Mouse (Mus musculus) left cerebral cortex, postnatal 36 days (tissue): Measurements from ENCODE around the gene Gm11639. TPM values are rescaled to one million over a fixed set of nuclear protein-coding genes. Genes with fewer than 3 reads are reported as not detected.

Experiments used
- DNase-seq, 2 experiments: peaks; one replicate each; pipeline ENCODE4 v3.0.0; 2021 to 2022; ENCODE audit warnings: low spot score in 2 of 2, mixed read lengths in 1 of 2
- intact Hi-C: fragments of 180-260 bp; cut with DNase I; formaldehyde crosslinking; loops from one replicate; pipeline ENCODE4 v1.15.1; 2025
- total RNA-seq, 2 experiments: library from RNA; stranded (reverse); gene quantifications; 2 replicates each; pipeline ENCODE4 v1.2.3; 2021

Gm11639 gene
- total RNA-seq, 2 experiments from 2014 or later: 0.49 to 0.91 TPM

DNA sequence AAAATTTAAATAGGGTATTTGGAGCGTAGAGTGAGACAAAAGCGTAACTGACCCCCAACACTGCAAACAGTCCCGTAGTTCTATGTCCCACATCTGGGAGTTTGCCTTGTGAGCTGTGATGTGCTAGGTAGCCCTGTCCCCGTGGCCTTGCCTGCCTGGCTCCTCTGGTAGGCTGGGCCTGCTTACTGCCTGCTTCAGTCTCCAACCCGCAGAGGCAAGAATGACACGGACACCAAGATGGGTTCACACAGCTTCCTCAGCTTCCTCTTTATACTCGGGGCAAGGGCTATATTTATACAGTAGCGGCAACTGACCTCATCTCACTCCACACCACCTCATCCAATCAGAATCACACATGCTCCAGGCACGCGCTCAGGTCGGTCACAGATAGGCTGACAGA lies 10.7 kb upstream of the Gm11639 start:
- DNase-seq: no peak
- intact Hi-C loops: no loop called here

DNA sequence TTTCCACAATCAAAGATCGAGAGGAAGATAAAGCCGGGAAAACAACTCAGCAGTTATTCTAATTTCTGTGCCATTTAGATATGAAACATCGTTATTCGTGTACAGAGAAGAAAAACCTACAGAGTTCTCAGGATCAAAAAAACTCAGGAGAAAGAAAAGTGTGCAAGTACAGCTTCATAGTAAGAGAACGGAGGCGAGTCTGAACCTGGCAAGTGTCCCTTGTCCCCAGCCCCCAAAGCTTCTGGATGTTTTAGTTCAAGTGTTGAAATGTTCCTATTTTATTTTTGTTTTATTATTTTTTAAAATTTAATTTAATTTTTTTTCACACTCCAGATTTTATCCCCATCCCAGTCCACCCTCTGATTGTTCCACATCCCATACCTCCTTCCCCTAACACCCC lies 7.7 kb downstream of the Gm11639 start:
- intact Hi-C loops: no loop called here
- DNase-seq: peak; percentile 26 to 61

DNA sequence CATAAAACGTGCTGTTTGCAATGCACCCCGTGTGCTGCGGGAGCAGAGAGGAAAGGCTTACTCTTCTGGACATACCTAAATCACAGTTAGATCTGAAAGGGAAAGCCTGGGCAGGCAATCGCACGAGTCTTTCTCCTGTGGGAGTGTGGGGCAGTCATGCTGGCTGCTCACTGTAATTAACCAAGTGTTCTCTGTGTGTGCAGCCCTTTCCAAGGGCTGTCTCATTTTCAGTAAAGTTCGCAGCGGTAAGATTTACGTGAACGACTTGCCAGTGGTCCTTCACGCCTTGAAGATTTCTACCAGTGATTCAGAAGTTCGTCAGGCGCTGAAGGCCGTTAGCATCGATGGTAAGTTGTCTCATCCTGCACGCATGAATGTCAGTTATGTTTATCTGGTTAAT lies 18.6 kb downstream of the Gm11639 start:
- DNase-seq: no peak
- intact Hi-C loops: no loop called here

DNA sequence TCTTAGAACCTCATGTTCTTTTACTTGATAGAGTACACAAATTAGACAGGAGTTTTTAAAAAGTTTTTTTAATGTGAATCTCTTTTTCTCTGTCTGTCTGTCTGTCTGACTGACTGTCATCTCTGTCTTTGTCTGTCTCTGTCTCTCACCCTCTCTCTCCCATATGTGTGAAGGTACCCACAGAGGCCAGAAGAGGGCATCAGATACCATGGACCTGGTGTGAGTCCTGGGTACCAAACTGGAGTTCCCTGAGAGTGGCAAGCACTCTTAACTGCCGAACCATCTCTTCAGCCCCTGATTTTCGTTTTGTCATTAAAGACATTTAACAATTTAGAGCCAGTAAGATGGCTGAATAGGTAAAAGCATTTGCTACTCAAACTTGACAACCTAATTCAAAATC lies 21.6 kb downstream of the Gm11639 start:
- intact Hi-C loops: no loop called here
- DNase-seq: no peak

DNA sequence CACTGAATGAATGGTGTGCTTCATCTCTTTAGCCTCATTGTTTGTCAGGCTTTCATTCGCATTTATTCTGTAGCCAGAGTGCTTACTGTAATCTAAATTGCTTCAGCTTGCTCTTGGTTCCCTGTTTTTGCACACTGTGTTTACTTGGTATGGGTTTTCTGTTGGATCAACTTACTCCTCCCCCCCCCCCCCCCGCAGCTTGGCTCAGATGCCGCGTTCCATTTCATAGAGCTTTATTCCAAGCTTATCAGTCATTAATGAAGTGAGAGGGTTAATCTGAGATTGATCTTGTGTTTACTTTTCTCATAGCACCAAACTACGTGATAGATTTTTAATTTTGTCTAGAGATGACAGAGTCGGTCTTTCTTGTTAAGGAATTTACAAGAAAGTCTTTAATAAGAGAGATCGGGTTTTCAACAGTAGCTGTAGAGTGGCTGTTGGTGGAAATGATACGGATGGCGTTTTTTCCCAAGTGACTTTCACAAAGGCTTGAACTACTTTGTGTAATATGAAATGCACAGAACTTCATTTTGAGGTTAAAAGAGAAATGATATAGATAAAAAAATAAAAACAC lies 59.6 kb downstream of the Gm11639 start:
- no peak for DNase-seq
- intact Hi-C loops: no loop called here

DNA sequence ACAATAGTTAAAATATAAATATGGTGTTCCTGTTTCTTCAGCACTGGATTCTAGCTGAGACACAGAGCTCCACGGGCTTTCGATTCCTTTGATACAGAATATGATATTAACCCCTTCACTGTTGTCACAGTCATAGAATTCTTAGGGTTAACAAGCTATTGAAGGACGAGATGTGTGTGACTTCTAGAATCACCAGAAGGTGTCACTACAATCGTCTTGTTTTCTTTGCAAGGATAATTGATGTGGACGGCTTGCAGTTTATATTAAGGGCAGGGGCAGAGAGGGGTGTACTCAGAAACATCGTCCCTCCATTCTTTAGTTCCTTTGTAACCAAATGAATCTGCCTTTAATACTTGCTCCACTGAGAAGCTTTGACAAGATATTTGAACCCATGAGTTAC lies 80.3 kb downstream of the Gm11639 start:
- DNase-seq: no peak

DNA sequence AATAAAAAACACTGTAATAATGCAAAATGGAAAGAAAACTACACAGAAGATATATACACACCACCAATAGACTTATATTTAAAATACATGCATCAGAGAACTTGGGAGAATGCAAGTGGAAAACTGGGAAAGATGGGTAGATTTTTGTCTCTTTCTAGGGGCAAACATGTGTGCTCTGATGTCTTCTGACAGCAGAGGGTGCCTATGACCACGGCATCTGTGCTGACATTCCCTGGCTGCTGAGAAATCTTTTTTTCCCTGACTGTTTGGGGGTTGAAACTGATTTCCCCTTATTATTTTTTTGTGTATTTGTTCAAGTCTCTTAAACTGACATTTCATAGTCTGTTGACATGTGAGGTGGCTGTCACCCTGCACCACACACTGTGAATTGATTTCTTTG lies 81.6 kb downstream of the Gm11639 start:
- intact Hi-C loops: loop anchor here (5.0 to 10.0 kb wide), 2 partner anchors 172 to 355 kb away; no protein-coding TSS in a partner anchor
- no peak for DNase-seq

More for the DNA sequence above, 80.3 kb downstream of the Gm11639 start:
- intact Hi-C loops: loop anchor here (5.0 to 10.0 kb wide), 2 partner anchors 171 to 357 kb away; no protein-coding TSS in a partner anchor

DNA sequence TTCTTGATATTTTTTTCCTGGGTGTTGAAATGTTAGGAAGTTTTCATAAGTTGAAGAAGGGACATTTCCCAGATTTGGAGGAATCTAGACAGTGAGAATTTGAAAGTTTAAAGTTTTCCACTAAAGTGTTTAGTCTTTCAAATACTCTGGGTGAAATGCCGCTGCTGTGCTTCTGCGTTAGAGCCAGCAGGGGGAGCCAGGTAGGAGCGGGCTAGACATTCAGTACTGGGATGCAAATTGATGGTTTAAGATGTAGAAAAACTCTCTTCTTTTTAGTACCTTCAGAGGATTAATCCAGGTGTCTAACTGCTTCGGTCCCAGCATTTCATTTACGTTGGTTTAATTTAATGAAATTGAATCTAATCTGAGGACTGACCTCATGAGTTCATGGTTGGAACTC lies 82.6 kb downstream of the Gm11639 start:
- intact Hi-C loops: loop anchor here (5.0 to 10.0 kb wide), 2 partner anchors 173 to 354 kb away; no protein-coding TSS in a partner anchor
- peak; percentile 6 to 15 for DNase-seq

DNA sequence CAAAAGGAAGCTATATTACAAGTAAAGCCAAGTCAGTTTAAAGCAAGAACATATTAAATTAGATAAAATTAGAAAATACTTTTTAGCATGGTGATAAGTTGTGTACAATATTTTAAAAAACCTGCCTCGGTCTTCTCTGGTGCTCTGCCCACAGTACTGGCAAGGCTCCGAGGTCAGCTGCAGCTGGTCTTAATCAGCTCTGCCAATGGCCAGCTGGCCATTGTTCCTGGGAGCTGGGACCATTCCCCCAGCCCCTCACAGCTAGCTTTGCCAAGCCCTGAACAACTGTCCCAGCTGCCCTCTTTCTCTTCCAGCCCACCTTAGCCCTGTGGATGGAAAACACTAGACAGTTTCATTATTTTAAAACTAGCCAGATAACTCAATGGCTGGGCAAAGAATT lies 93.3 kb downstream of the Gm11639 start:
- DNase-seq: no peak
- intact Hi-C loops: no loop called here

DNA sequence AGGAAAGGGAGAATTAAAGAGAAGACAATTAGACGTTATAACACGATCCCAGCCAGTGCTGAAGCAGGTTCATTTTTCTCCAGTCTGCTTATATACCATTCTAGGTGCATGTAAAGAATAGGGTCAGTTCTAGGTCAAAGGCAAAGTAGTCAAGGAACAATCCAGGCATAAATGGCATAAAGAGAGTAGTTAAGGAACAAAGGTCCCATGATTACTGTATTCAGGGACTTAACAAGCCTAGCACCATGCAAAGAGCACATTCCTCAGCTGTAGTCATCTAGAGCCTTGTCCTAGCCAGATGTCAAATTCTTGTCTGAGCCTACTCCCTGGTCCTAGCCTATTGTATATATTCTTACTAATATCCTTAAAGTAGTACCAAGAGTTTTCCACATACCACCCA lies 259.2 kb downstream of the Gm11639 start:
- no peak for DNase-seq
- intact Hi-C loops: no loop called here

DNA sequence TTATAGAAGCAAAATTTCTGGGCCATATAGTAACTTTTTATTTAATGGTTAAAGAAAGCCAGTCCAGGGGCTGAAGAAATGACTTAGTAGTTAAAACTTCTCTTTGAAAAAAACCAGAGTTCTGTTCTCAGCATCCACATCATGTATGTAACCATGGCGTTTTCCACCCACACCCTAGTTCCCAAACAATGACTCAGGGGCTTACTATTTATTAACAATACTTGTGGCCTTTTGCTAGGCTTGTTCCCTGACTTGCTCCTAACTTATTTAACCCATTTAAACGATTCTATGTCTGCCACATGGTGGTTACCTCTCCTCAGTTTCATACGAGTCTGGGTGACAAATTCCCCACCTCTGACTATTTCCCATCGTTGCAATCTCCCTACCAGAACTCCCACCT lies 266.8 kb downstream of the Gm11639 start:
- no peak for DNase-seq
- intact Hi-C loops: no loop called here

DNA sequence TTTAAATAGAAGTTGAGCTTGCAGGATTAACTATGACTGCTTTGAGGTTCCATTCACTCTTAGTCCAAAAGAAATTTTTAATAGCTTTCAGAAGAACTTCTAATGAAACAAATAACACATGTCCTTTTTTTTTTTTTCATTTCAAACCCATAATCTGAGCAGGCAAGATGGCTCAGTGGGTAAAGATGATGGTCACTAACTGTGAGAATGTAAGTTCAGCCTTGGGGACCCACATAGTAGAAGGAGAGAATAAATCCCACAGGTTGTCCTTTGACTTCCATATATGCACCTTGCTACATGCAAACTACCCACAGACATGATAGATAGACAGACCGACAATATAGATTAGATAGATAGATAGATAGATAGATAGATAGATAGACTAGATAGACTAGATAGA lies 282.4 kb downstream of the Gm11639 start:
- intact Hi-C loops: no loop called here
- DNase-seq: no peak

DNA sequence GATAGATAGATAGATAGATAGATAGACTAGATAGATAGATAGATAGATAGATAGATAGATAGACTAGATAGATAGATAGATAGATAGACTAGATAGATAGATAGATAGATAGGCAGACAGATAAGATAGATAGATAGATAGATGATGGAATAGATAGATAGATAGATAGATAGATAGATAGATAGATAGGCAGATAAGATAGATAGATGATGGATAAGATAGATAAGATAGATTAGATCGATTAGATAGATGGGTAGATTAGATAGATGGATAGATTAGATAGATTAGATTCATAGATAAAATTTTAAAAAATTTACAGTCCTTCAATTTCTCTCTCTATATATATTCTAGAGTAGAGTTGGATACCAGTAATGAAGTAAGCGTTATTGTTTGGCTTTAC lies 282.9 kb downstream of the Gm11639 start:
- DNase-seq: no peak
- intact Hi-C loops: no loop called here

DNA sequence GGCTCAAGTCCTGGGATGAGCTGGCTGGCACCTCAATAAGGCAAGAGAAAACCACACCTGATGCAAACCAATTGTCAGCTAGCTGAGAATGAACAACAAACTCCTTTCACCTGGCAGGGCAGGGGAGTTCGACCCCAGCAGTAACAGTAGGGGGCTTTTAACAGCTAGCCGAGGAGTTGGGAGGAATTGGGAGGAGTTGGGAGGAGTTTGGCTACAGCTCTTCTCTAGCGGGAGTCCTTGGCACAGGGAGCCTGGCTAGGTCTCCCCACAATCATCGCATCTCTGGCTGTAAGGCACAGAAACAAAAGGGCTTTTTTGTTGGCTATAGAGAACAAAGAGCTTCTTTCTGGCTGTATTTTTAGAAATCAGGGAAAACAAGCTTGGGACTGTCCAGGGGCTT lies 285.8 kb downstream of the Gm11639 start:
- DNase-seq: no peak
- intact Hi-C loops: no loop called here

DNA sequence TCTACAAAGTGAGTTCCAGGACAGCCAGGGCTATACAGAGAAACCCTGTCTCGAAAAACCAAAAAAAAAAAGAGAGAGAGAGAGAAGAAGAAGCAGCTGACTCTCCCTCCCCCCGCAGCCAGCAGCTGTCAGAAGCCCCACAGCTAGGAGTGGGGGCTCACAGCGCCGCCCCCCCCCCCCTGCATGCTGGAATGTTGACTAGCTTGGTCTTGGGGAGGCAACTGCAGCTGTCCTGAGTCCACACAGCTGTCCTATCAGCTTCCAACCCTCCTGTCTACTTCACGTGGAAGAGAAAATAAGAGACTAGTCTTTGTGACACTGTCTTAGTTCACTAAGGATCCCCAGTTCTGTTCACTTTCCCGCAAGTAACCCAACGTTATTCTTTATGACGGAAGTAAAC lies 287.0 kb downstream of the Gm11639 start:
- intact Hi-C loops: no loop called here
- no peak for DNase-seq

DNA sequence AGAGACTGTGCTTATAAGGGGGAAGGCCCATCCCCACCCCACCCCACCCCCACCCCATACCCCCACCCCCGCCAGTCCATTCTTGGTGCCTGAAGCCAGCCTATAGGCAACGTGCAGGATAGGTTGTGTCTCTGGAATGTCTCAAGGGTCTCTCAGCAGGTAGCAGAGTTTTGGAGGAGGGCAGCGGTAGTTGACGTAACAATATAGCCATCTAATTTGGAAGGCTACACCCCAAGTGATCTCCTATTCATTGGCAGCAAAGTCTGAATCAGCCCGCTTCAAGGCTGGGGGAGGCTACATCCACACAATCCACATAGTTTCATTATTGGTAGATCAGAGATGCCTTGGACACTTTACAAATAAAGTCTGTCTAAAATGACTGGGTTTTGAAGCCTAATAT lies 292.5 kb downstream of the Gm11639 start:
- intact Hi-C loops: no loop called here
- no peak for DNase-seq

DNA sequence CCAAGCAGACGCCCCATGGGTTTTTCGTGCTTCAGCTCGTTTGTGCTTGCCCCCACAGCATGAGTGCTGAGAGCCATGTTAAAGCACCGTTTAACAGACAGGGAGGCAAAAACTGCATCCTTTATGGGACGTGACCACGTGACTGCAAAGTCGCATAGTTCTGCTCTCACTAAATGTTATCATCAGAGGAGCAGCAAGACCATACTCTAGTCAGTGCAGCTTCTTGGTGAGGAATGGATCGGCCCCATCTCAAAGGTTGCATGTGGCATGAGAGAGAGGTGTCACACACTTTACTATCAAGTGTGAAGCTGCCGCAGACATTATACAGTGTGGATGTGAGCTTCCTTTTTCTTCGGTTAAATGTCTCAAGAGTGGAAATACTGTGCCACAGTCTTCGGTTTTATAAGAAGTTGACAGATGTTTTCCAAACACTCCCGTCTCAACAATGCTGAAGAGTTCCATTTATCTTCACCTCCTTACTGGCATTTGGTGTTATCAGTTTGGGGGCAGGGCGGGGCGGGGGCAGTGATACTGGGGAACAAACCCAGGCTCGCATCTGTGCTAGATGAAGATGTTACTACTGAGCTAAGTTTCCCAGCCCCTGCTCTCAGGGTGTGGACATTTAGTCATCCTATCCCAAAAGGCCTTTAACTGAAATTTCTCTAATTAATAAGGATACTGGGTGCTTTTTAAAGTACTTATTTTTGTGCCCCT lies 296.0 kb downstream of the Gm11639 start:
- DNase-seq: no peak
- intact Hi-C loops: no loop called here

DNA sequence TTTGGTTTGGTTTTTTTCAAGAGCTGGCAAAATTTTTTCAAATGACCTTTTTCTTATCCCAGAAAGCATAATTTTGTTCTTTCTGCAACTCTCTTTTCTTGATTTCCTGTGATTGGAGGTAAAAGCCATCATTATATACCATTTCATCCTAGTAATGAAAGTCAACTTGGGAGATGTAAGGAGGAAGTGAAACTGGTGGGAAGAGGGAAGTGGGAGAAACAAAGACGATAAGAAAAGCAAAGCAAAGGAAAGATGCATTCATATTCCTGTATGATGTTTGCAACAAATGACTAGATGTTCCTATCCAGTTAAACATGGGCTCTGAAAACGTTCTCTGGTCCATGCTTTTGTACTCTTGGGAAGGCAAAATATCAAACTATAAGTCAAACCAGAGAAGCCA lies 323.7 kb downstream of the Gm11639 start:
- no peak for DNase-seq
- intact Hi-C loops: no loop called here

DNA sequence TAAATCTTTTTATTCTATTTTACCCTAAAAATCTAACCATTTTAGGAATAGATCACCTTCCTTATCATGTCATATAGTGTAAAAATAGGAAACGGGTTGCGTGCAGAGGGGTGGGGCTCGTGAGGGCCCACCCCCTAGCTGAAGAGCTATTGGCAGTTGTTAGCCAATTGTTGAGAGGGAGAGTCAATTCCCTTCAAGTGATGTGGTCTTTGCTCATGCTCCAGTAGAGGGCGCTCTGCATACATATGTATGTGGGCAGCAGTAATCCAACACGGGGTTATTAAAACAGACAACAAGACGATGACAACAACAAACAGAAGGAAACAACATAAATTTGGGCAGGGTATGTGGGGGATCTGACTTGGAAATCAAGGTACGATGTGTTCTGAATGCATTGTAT lies 335.6 kb downstream of the Gm11639 start:
- intact Hi-C loops: no loop called here
- DNase-seq: no peak

DNA sequence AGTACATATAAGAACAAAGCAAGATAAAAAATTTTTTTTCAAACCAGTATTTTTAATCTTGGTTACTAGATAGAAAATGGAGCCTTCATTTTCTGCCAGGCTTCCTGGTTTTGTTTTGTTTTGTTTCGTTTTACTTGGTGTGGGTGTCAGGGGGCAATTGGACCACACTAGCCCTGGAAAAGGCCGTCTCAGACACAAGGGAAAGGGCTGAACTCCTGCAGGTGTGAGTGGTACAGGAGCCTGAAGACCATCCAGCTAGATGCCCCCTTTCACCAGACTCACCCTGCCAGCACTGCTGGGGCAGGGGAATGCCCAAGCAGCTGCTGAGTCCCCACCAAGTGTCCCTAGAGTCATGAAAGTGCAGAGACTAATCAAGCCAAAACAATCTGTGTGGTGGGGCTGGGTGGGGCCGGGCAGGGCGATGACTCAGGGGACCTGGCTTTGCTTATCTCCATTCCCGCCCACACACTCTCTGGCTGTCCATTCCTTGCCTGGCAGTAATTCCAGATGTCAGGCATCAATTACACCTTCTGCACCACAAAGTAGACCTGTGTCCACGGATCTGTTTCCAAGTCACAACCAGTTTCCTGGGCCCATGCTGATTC lies 343.3 kb downstream of the Gm11639 start:
- DNase-seq: no peak
- intact Hi-C loops: no loop called here

DNA sequence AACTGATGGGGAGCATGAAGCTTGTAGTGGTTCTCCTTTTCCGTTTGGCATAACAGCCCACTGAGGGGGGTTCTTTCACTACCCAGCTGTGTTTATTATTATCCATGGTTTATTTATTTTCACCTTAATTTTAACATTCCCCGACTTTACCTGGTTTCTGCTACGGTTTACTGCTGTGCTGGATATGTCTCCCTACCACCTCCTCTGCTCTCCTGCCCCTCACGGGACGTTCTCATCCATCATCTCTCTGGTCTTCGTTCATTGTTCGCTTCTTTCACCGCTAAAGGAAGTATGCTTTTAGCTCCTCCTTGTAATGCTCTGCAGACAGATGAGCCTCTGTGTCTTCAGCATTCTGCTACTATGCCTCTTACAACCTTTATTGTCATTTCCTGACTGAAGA lies 344.0 kb downstream of the Gm11639 start:
- DNase-seq: no peak
- intact Hi-C loops: no loop called here
